Mouse (Mus musculus): ENCODE data around the gene Ctnna3. TPM values are rescaled to one million over a fixed set of nuclear protein-coding genes. Genes with fewer than 3 reads are reported as not detected.
"Not testable (repeated sequence)": the region's sequence is repeated elsewhere in the genome, so short reads cannot be mapped to it uniquely, and the experiment has no call there.

Gene Ctnna3
- polyA plus RNA-seq, 1 experiment from 2014 or later, result 0.90 TPM

DNA sequence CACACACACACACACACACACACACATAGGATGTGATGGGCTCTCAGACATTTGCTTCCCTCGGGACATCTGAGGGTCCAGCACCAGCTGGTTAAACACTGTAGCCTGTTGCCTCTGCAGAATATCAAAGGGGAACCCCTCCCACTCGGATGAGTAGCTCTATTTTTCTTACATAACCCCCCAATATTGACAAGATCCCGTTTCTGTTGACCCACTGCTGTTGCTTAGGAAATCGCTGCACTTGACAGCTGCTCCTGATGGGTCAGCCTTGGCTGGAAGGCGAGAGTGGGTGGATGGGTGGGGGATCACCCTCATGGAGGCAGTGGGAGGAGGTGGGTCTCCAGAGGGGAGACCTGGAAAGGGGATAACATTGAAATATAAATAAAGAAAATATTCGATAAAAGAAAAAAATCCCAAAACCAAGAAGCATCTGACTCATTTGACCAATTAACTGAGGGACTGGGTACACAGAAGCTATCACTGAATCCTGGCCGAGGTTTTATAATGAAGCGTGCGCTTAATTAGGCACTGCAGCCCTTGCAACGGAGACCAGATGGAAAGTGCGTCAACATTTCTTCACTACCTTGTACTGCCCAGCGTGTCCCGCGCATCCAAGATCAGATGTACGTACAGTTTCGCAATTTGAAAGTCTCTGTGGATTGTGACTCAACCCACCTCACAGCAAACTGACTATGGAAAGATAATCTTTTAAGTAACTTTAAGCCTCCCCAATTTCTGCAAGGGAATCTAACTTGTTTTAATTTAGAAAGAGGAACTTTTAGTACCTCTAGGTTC, 19.5 kb upstream of the Ctnna3 start:
- WGBS, result 61% methylated on average over 16 of the region's 16 CpGs
- Histone ChIP-seq H3K4me2 (no peak overlapping the region), H3K9me3 (no peaks in the 10 kb centered on the region), H3K4me1 (no peaks in the 10 kb centered on the region), H3K27ac (no peak overlapping the region), H3K27me3 (no peaks in the 10 kb centered on the region), H3K36me3 (peaks cover 3% of the 10 kb centered on the region; the same call in 1 of the 2 replicates), H3K4me3 (no peak overlapping the region), H3K9ac (no peak overlapping the region)
- no peak for ATAC-seq (ENCODE audit: insufficient number of reproducible peaks, insufficient read depth, low FRiP score, low TSS enrichment, low read depth)

DNA sequence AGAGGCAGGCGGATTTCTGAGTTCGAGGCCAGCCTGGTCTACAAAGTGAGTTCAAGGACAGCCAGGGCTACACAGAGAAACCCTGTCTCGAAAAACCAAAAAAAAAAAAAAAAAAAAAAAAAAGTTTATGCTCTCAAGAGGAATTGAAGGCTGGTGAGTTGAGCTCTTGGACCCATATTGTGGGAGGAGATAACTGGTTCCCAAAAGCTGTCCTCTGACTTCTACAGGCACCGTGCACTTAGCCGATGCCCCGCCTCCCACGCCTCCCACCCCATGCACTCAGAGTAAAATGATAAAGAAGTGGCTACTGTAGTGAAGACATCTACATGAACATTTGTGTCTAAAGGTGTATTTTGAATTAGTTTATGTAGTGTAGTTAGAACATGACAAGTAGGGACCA, 18.2 kb upstream of the Ctnna3 start:
- not testable (repeated sequence) for H3K4me1 ChIP-seq; H3K4me2 ChIP-seq; H3K36me3 ChIP-seq; H3K27me3 ChIP-seq; ATAC-seq (ENCODE audit: insufficient number of reproducible peaks, insufficient read depth, low FRiP score, low TSS enrichment, low read depth); H3K4me3 ChIP-seq; H3K9ac ChIP-seq; H3K27ac ChIP-seq; H3K9me3 ChIP-seq
- WGBS, result 95% methylated on average over 6 of the region's 7 CpGs

DNA sequence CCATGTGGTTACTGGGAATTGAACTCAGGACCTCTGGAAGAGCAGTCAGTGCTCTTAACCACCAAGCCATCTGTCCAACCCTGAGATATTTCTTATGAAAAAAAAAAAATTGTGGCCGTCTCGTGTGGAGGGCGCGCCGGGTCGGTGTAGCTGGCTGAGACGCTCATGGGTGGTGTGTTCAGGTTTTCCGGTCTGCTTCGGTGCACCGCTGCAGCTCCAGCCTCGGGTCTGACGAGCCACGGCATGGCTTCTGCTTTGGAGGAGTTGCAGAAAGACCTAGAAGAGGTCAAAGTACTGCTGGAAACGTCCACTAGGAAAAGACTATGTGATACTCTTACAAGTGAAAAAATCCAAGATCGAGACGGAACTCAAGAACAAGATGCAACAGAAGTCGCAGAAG, 17.1 kb upstream of the Ctnna3 start:
- H3K9me3 ChIP-seq, result no peaks in the 10 kb centered on the region
- no peaks in the 10 kb centered on the region; the same call in 1 of the 2 replicates for H3K4me1 ChIP-seq
- no peak for ATAC-seq (ENCODE audit: insufficient number of reproducible peaks, insufficient read depth, low FRiP score, low TSS enrichment, low read depth)
- H3K36me3 ChIP-seq, result no peaks in the 10 kb centered on the region
- no peak overlapping the region for H3K27ac ChIP-seq
- no peak overlapping the region for H3K4me2 ChIP-seq
- whole genome bisulfite sequencing, result 85% methylated on average over 17 of the region's 17 CpGs
- H3K27me3 ChIP-seq, result no peaks in the 10 kb centered on the region
- no peak overlapping the region for H3K9ac ChIP-seq
- no peak overlapping the region for H3K4me3 ChIP-seq

DNA sequence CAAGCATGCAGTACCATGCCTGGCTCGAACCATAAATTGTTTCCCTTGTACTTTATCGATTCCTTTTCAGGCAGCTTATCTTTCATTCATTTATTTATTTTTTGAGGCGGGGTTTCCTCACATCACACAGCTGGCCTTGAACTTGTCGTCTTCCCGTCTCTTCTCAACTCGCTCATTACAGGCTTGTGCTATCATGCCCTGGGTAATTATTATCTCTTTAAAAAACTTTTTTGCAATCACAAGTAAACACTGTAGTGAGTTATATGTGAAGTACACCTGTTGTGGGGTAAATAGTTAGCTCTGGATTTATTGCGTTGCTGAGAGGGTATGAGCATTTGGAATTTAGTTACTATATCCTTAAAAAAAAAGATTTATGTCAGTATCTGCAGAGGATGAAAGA, 14.6 kb upstream of the Ctnna3 start:
- no peak for ATAC-seq (ENCODE audit: insufficient number of reproducible peaks, insufficient read depth, low FRiP score, low TSS enrichment, low read depth)
- no peak overlapping the region for H3K4me3 ChIP-seq
- no peak overlapping the region for H3K9ac ChIP-seq
- H3K4me2 ChIP-seq, result no peak overlapping the region
- H3K4me1 ChIP-seq, result no peaks in the 10 kb centered on the region; the same call in 1 of the 2 replicates
- WGBS, result 71% methylated on average over 7 of the region's 7 CpGs
- H3K36me3 ChIP-seq, result no peaks in the 10 kb centered on the region
- no peak overlapping the region for H3K27ac ChIP-seq
- no peaks in the 10 kb centered on the region for H3K27me3 ChIP-seq
- no peaks in the 10 kb centered on the region for H3K9me3 ChIP-seq

DNA sequence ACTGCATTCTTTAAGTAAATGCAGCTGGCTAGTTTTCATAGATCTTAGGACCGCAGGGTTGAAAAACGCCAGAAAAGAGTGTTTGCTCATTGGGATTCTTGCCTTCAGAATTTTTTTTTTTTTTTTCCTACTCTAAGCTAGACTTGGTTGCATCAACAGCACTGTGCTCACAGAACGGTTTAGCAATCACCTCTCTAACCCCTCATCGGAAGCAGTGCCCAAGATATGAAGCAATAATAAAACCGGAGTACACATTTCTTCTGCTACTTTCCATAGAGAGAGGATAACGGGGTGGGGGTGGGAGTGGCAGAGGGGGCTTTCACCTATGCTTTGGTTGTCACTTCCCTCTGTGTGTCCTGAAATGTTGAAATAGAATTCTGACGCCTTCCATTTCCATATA, 14.0 kb upstream of the Ctnna3 start:
- Histone ChIP-seq H3K4me2 (peak overlapping the region; percentile 5; the same call in 1 of the 2 replicates), H3K27ac (no peak overlapping the region), H3K4me1 (no peaks in the 10 kb centered on the region; the same call in 1 of the 2 replicates), H3K27me3 (no peaks in the 10 kb centered on the region), H3K36me3 (no peaks in the 10 kb centered on the region), H3K4me3 (no peak overlapping the region), H3K9me3 (no peaks in the 10 kb centered on the region), H3K9ac (no peak overlapping the region)
- ATAC-seq (ENCODE audit: insufficient number of reproducible peaks, insufficient read depth, low FRiP score, low TSS enrichment, low read depth), result no peak
- 53% methylated on average over 7 of the region's 7 CpGs for WGBS

DNA sequence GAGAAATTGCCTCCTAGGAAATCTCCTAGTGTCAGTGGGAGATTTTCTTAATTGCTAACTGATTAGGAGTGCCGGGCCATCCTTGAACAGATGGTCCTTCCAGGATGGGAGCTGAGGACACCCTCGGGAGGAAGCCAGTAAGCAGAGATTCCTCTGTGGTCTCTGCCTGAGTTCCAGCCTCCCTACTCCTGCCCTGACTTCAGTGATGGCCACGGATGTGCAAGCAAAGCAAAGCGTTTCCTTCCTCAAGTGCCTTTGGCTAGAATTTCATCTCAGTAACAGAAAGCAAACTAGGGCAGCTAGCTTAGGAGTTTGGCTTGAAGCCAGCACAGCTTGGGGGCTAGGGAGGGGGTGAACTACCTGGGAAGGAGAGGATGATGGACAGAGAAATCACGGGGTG, 12.8 kb upstream of the Ctnna3 start:
- no peak for ATAC-seq (ENCODE audit: insufficient number of reproducible peaks, insufficient read depth, low FRiP score, low TSS enrichment, low read depth)
- no peak overlapping the region for H3K4me2 ChIP-seq
- 39% methylated on average over 5 of the region's 5 CpGs for WGBS
- H3K36me3 ChIP-seq, result no peaks in the 10 kb centered on the region
- H3K27ac ChIP-seq, result no peak overlapping the region
- no peaks in the 10 kb centered on the region; the same call in 1 of the 2 replicates for H3K4me1 ChIP-seq
- no peaks in the 10 kb centered on the region for H3K27me3 ChIP-seq
- H3K4me3 ChIP-seq, result no peak overlapping the region
- no peaks in the 10 kb centered on the region for H3K9me3 ChIP-seq
- H3K9ac ChIP-seq, result no peak overlapping the region

DNA sequence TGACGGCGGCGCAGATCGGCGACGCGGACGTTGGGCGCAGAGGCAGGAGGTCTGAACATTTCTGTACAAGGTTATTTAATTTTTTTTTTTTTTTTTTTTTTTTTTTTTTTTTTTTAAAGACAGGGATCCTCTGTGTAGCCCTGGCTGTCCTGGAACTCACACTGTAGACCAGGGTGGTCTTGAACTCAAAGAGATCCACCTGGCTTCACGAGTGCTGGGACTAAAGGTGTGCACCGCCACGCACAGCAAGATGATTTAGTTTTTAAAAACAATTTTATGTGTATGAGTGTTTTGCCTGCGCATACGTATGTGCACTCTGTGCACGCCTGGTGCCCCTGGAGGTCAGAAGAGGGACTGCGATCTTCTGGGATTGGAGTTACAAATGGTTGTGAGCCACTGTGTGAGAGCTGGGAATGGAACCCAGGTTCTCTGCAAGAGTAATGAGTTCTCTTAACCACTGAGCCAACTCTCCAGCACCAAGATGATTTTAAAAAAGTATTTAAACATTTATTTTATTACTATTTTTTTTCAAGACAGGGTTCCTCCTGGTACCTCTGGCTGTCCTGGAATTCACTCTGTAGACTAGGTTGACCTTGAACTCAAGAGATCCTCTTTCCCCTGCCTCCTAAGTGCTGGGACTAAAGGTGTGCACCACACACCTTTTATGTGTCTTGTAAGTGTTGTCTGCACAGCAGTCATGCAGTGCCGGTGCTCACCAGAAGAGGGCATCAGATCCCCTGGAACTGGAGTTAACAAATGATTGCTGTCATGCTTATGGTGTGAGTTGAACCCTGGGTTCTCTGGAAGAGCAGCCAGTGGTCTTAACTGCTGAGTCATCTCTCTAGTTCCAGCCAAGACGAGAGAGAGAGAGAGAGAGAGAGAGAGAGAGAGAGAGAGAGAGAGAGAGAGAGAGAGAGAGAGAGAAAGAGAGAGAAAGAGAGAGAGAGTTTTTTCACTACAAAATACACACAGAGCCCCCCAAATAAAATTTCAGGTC, 7.9 kb upstream of the Ctnna3 start, which contains the start of gene Gm7075:
Gm7075 (minus strand) TSS at position 51 of the 997 bp plus-strand sequence.
- no peak within 1 kb of the TSS for H3K4me2 ChIP-seq
- H3K4me3 ChIP-seq, result no peak within 1 kb of the TSS
- 89% methylated on average over 18 of the region's 18 CpGs for WGBS
- H3K36me3 ChIP-seq, result no peaks in the 10 kb centered on the region
- no peaks in the 10 kb centered on the region for H3K27me3 ChIP-seq
- ATAC-seq (ENCODE audit: insufficient number of reproducible peaks, insufficient read depth, low FRiP score, low TSS enrichment, low read depth), result no peak
- H3K27ac ChIP-seq, result no peak within 1 kb of the TSS
- H3K9me3 ChIP-seq, result no peaks in the 10 kb centered on the region
- H3K9ac ChIP-seq, result no peak within 1 kb of the TSS
- H3K4me1 ChIP-seq, result no peaks in the 10 kb centered on the region

DNA sequence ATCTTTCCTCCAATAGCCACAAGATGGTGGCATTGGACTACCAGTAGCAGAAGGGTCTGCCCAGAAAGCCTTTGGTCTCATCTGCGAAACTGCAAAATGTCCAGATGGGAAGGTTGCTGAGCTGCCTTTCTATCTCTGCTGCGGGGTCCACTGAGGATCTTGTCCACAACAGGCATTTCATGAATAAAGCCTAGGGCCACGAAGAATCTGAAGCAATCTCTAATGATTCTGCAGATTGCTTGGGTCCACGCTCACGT, 7.2 kb upstream of the Ctnna3 start:
- ATAC-seq (ENCODE audit: insufficient number of reproducible peaks, insufficient read depth, low FRiP score, low TSS enrichment, low read depth), result no peak
- no peak overlapping the region for H3K27ac ChIP-seq
- H3K4me1 ChIP-seq, result no peaks in the 10 kb centered on the region
- H3K9ac ChIP-seq, result no peak overlapping the region
- H3K4me3 ChIP-seq, result no peak overlapping the region
- 90% methylated on average over 5 of the region's 5 CpGs for WGBS
- H3K36me3 ChIP-seq, result no peaks in the 10 kb centered on the region
- no peaks in the 10 kb centered on the region for H3K9me3 ChIP-seq
- H3K4me2 ChIP-seq, result no peak overlapping the region
- H3K27me3 ChIP-seq, result no peaks in the 10 kb centered on the region

DNA sequence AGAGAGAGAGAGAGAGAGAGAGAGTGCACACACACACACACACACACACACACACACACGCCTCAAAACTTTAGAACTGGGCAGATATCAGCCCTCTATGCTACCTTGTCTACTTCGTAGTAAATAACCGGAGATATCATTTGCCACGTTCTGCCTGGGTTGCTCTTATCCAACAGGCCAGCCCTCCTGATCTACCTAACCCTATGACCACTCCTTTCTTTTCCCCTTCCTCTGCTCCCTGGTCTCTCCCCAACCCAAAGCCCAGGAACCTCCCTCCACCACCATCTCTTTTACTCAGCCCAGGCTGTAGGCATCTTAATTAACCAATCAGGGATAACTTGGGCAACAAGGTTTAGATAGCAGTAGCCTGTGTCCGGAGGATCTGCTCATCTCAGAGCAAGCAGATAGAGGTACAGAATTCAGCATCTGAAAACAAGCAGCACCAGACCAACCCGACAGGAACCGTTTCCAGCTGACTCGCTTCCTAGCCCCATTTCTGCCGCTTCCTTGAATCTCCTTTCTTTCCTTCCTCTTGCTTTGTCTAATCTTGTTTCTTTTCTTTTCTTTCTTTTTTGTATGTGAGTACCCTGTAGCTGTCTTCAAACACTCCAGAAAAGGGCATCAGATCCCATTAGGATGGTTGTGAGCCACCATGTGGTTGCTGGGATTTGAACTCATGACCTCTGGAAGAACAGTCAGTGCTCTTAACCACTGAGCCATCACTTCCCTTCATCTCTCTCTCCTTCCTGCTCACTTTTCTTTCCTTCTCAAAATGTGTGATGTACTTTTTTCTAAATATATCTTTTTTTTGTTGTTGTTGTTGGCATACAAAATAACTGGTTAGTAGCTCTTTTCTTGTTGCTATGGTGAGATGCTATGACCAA, 6.1 kb upstream of the Ctnna3 start:
- no peaks in the 10 kb centered on the region for H3K27me3 ChIP-seq
- H3K36me3 ChIP-seq, result no peaks in the 10 kb centered on the region
- 87% methylated on average over 9 of the region's 9 CpGs for WGBS
- no peak for ATAC-seq (ENCODE audit: insufficient number of reproducible peaks, insufficient read depth, low FRiP score, low TSS enrichment, low read depth)
- H3K4me1 ChIP-seq, result no peaks in the 10 kb centered on the region
- H3K4me3 ChIP-seq, result no peak overlapping the region
- no peak overlapping the region for H3K27ac ChIP-seq
- H3K9ac ChIP-seq, result no peak overlapping the region
- no peak overlapping the region for H3K4me2 ChIP-seq
- H3K9me3 ChIP-seq, result no peaks in the 10 kb centered on the region

DNA sequence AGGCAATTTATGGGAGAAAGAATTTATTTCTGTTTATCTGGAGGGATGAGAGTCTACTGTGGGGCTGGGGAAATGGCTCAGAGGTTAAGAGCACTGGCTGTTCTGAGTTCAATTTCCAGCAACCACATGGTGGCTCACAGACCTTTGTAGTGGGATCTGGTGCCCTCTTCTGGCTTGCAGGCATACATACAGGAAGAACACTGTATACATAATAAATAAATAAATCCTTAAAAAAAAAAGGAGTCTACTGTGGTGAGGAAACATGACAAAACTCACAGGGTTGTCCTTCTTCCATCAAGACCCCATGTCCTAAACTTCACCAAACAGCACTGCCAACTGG, 5.5 kb upstream of the Ctnna3 start:
- no peak overlapping the region for H3K4me2 ChIP-seq
- H3K9me3 ChIP-seq, result no peaks in the 10 kb centered on the region
- H3K27ac ChIP-seq, result no peak overlapping the region
- H3K4me1 ChIP-seq, result no peaks in the 10 kb centered on the region
- H3K27me3 ChIP-seq, result no peaks in the 10 kb centered on the region
- no peak overlapping the region for H3K9ac ChIP-seq
- H3K36me3 ChIP-seq, result no peaks in the 10 kb centered on the region
- no peak for ATAC-seq (ENCODE audit: insufficient number of reproducible peaks, insufficient read depth, low FRiP score, low TSS enrichment, low read depth)
- no peak overlapping the region for H3K4me3 ChIP-seq

DNA sequence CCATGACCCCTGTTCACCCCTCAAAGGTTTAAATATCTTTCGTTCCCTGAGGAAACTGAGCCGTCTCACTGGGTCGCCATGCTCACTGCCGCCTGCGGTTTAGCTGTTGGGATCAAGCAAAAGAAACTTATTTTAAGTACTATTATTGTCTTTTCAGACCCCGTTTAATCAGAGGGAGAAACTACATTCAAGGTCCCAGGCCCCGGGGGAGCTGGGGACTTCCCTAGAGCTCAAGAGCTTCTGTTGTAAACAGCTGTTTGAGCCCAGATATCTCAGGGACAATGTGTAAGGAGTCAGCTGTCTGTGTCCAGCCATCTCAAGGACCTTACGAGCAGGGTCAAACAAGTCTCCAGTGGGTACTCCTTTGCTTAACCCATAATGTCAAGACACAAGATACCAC, 2.8 kb upstream of the Ctnna3 start:
- no peak for ATAC-seq (ENCODE audit: insufficient number of reproducible peaks, insufficient read depth, low FRiP score, low TSS enrichment, low read depth)
- Histone ChIP-seq H3K9ac (no peak overlapping the region), H3K4me3 (no peak overlapping the region), H3K36me3 (no peaks in the 10 kb centered on the region), H3K4me2 (no peak overlapping the region), H3K27me3 (no peaks in the 10 kb centered on the region), H3K27ac (no peak overlapping the region), H3K9me3 (no peaks in the 10 kb centered on the region), H3K4me1 (no peaks in the 10 kb centered on the region)
- 69% methylated on average over 8 of the region's 8 CpGs for WGBS
